Mouse (Mus musculus) layer of hippocampus, postnatal 10 days (tissue): Measurements from ENCODE around the gene Fbxo31. TPM values are rescaled to one million over a fixed set of nuclear protein-coding genes. Genes with fewer than 3 reads are reported as not detected.

Source experiments
- DNase-seq, 2 experiments: peaks; one replicate each; pipeline ENCODE4 v3.0.0; 2021; ENCODE audit warnings: low spot score in 2 of 2
- total RNA-seq, 2 experiments: library from RNA; stranded (reverse); gene quantifications; 2 replicates each; pipeline ENCODE4 v1.2.3; 2021

Fbxo31 gene
- total RNA-seq, 2 experiments from 2014 or later = 88.4 to 95.5 TPM

DNA sequence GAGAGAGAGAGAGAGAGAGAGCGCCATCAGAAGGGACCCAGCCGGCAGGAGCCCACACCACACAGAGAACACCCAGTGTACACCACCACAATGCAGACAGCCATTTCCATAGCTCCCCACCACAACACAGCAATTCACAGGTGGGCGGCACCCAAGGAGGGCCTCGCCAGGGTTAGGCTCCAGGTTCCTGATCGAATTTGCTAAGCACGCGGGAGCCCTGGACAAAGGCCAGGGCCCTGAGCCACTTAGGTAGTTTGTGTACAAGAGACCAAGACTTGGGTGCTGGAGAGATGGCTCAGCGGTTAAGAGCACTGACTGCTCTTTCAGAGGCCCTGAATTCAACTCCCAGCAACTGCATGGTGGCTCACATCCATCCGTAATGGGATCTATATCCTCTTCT, 26.1 kb downstream of the Fbxo31 start:
- no peak for DNase-seq

GRCm38 (mm10) chr8:121551065-121551985, 27.3 kb downstream of the Fbxo31 start:
- DNase-seq = no peak

GRCm38 (mm10) chr8:121550056-121550455, 28.6 kb downstream of the Fbxo31 start:
- DNase-seq = no peak

GRCm38 (mm10) chr8:121547132-121547531, 31.5 kb downstream of the Fbxo31 start:
- DNase-seq = peak; percentile 76 to 82

- no peak for DNase-seq
Measured at GRCm38 (mm10) chr8:121544936-121545335, 33.7 kb downstream of the Fbxo31 start.

- DNase-seq = no peak
Measured at GRCm38 (mm10) chr8:121544276-121544785, 34.3 kb downstream of the Fbxo31 start, which contains the start of gene 1700018B08Rik. TSS of gene 1700018B08Rik (minus strand) at chr8:121544320.

DNA sequence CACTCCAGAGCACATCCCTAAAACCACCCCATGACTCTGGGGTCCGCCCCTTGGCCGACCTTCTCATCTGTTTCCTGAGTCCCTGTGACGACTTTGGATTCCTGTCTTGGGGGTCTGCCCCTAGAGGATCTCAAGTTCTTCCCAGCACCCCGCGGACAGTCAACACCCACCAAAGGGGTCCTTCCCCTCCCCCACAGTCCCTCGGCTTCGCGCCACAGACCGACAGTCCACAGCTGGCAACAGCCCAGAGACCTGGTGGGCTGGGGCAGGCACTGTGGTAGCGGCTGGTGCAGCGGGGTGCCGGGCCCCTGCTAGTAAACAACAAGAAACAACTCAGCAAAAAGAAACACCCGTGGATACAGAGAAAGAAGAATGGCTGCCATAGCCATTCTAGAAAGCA, 35.7 kb downstream of the Fbxo31 start:
- no peak for DNase-seq

GRCm38 (mm10) chr8:121541862-121542261, 36.7 kb downstream of the Fbxo31 start:
- no peak for DNase-seq

DNA sequence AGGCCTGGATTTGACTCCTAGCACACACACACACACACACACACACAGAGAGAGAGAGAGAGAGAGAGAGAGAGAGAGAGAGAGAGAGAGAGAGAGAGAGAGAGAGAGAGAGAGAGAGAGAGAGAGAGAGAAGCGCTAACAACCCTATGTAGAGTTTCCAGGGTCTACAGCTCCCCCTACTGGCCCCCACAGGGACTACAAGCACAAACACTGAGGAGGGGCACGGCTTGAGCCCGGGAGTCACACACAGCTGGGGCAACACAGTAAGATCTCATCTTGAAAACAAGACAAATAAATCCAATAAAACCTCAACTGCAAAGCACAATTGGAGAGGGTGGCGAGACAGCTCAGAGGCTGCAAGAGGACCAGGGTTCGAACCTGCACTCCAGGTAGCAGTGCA, 46.2 kb downstream of the Fbxo31 start:
- peak in 1 of 2 experiments; percentile 45 for DNase-seq

GRCm38 (mm10) chr8:121530639-121531038, 48.0 kb downstream of the Fbxo31 start:
- no peak for DNase-seq

DNA sequence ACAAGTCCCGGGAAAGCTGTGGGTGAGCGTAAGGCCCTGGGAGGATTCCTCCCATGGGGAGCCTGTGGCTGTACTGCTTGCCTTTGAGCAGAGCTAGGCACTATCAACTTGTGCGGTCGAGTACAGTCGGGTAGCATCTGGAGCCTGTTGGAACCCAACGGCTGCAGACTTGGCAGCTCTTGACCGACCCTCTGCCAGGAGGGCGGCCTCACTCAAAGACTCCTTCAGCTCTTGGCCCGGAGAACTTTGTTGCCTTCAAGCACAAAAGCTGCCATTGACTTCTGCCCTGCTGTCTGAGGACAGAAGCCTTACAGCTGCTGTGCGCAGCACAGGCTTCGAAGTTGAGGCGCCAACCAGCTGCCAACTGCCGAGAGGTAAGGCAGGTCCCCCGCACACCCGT, 49.8 kb downstream of the Fbxo31 start:
- DNase-seq = no peak

GRCm38 (mm10) chr8:121527751-121528150, 50.9 kb downstream of the Fbxo31 start:
- DNase-seq = no peak

GRCm38 (mm10) chr8:121526811-121527550, 51.6 kb downstream of the Fbxo31 start:
- no peak for DNase-seq

GRCm38 (mm10) chr8:121525111-121525818, 53.3 kb downstream of the Fbxo31 start:
- DNase-seq = no peak

DNA sequence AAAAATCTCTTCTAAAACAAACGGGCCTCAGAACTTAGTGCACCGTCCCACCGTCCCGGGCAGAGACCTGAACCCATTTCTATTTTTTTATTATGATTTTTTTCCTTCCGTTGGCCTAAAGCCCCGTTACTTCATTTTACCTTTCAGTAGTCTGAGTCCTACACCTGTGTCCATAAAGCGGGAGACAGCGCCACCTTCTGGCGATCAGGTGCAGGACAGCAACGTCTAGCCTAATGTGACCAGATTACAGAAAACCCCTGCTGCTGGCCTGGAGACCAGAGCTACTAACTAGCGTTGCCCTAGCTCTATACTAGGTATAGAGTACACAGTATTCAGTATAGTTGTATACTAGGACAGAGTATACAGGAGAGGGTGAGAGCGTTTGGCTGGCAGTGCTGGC, 65.2 kb downstream of the Fbxo31 start:
- DNase-seq = peak; percentile 89 to 92

- DNase-seq = no peak
Measured at GRCm38 (mm10) chr8:121511751-121512150, 66.9 kb downstream of the Fbxo31 start.

Other genes with a start within 250 kb of the Fbxo31 start
- gene 1700018B08Rik, start 34.5 kb downstream of the Fbxo31 start, total RNA-seq = not detected
- gene Map1lc3b, start 11.6 kb upstream of the Fbxo31 start, total RNA-seq = 100 to 1,000 TPM; 142 to 149 TPM
- 10 to 100 TPM; 93.9 to 95.2 TPM for gene Zcchc14, start 74.1 kb upstream of the Fbxo31 start, total RNA-seq
- 100 to 1,000 TPM; 155 TPM for gene Jph3, start 150.8 kb upstream of the Fbxo31 start, total RNA-seq